Mouse (Mus musculus) E14TG2a.4 (cell line): ENCODE measurements around the gene Nrxn1.

Experiments used
- H3K27me3 ChIP-seq: 2 replicates; pipeline ENCODE4 v1.6.1; 2014; ENCODE audit warnings: low read length, control low read depth; ENCODE audit not compliant: insufficient read depth
- H3K36me3 ChIP-seq: 2 replicates; pipeline ENCODE4 v1.6.1; 2014; ENCODE audit warnings: low read length, control low read depth; ENCODE audit not compliant: insufficient read depth
- H3K4me1 ChIP-seq: replicated peaks from 2 replicates; pipeline ENCODE4 v1.6.1; 2014; ENCODE audit warnings: low read depth, low read length, control low read depth
- H3K4me3 ChIP-seq: replicated peaks from 2 replicates; pipeline ENCODE4 v1.5.1; 2014; ENCODE audit warnings: mild to moderate bottlenecking, low read length
- H3K9me3 ChIP-seq: 2 replicates; pipeline ENCODE4 v1.6.1; 2014; ENCODE audit warnings: low read length, control low read depth
- CTCF ChIP-seq: conservative IDR thresholded peaks from 2 replicates; pipeline ENCODE4 v1.5.1; 2014; ENCODE audit warnings: low read length
- NANOG ChIP-seq: IDR thresholded peaks from 2 replicates; pipeline ENCODE4 v1.6.1; 2014; ENCODE audit warnings: borderline replicate concordance, low read length, mixed read lengths
- POU5F1 ChIP-seq: IDR thresholded peaks from 2 replicates; pipeline ENCODE4 v1.6.1; 2014; ENCODE audit warnings: low read length, borderline replicate concordance

Nrxn1 gene

GRCm38 (mm10) chr17:90569877-90570276 is 523.0 kb downstream of the Nrxn1 start:
- H3K9me3 ChIP-seq = no peaks in the 10 kb centered on the region
- H3K4me1 ChIP-seq = no peaks in the 10 kb centered on the region
- H3K36me3 ChIP-seq = no peaks in the 10 kb centered on the region
- H3K4me3 ChIP-seq = no peak overlapping the region
- H3K27me3 ChIP-seq = no peaks in the 10 kb centered on the region
- TF ChIP-seq CTCF = no peak
- TF ChIP-seq NANOG = no peak
- no peak for TF ChIP-seq POU5F1

GRCm38 (mm10) chr17:90565186-90565585 is 527.7 kb downstream of the Nrxn1 start:
- Histone ChIP-seq H3K4me3 (no peak overlapping the region), H3K9me3 (no peaks in the 10 kb centered on the region), H3K4me1 (no peaks in the 10 kb centered on the region), H3K27me3 (no peaks in the 10 kb centered on the region), H3K36me3 (no peaks in the 10 kb centered on the region)
- no peak for TF ChIP-seq NANOG
- TF ChIP-seq CTCF = no peak
- no peak for TF ChIP-seq POU5F1

- no peaks in the 10 kb centered on the region for H3K27me3 ChIP-seq
- H3K9me3 ChIP-seq = no peaks in the 10 kb centered on the region
- no peaks in the 10 kb centered on the region for H3K36me3 ChIP-seq
- no peak overlapping the region for H3K4me3 ChIP-seq
- TF ChIP-seq NANOG (no peak), POU5F1 (no peak), CTCF (no peak)
- no peaks in the 10 kb centered on the region for H3K4me1 ChIP-seq
These were observed 536.5 kb downstream of the Nrxn1 start for GRCm38 (mm10) chr17:90556376-90556775.

- Histone ChIP-seq H3K4me1 (no peaks in the 10 kb centered on the region), H3K36me3 (no peaks in the 10 kb centered on the region), H3K9me3 (no peaks in the 10 kb centered on the region), H3K4me3 (no peak overlapping the region), H3K27me3 (no peaks in the 10 kb centered on the region)
- TF ChIP-seq CTCF (no peak), NANOG (no peak), POU5F1 (no peak)
These were observed 542.5 kb downstream of the Nrxn1 start for GRCm38 (mm10) chr17:90550415-90550814.

GRCm38 (mm10) chr17:90546806-90547205 is 546.1 kb downstream of the Nrxn1 start:
- Histone ChIP-seq H3K27me3 (no peaks in the 10 kb centered on the region), H3K4me1 (no peaks in the 10 kb centered on the region), H3K4me3 (no peak overlapping the region), H3K36me3 (no peaks in the 10 kb centered on the region), H3K9me3 (no peaks in the 10 kb centered on the region)
- TF ChIP-seq NANOG = no peak
- TF ChIP-seq POU5F1 = no peak
- TF ChIP-seq CTCF = no peak

GRCm38 (mm10) chr17:90544639-90545259 is 548.1 kb downstream of the Nrxn1 start:
- TF ChIP-seq POU5F1 (no peak), CTCF (no peak), NANOG (no peak)
- H3K4me1 ChIP-seq = no peaks in the 10 kb centered on the region
- no peaks in the 10 kb centered on the region for H3K27me3 ChIP-seq

GRCm38 (mm10) chr17:90543986-90544638 is 548.8 kb downstream of the Nrxn1 start:
- no peaks in the 10 kb centered on the region for H3K4me1 ChIP-seq
- H3K4me3 ChIP-seq = no peak overlapping the region
- H3K9me3 ChIP-seq = no peaks in the 10 kb centered on the region
- TF ChIP-seq CTCF = no peak
- no peak for TF ChIP-seq NANOG
- TF ChIP-seq POU5F1 = no peak
- no peaks in the 10 kb centered on the region for H3K36me3 ChIP-seq
- no peaks in the 10 kb centered on the region for H3K27me3 ChIP-seq

More at GRCm38 (mm10) chr17:90544639-90545259, 548.1 kb downstream of the Nrxn1 start:
- H3K4me3 ChIP-seq = no peak overlapping the region
- no peaks in the 10 kb centered on the region for H3K9me3 ChIP-seq
- no peaks in the 10 kb centered on the region for H3K36me3 ChIP-seq

- TF ChIP-seq CTCF (no peak), NANOG (no peak), POU5F1 (no peak)
- no peaks in the 10 kb centered on the region for H3K36me3 ChIP-seq
- H3K9me3 ChIP-seq = no peaks in the 10 kb centered on the region
- no peaks in the 10 kb centered on the region for H3K4me1 ChIP-seq
- no peaks in the 10 kb centered on the region for H3K27me3 ChIP-seq
- no peak overlapping the region for H3K4me3 ChIP-seq
These were observed 561.4 kb downstream of the Nrxn1 start for GRCm38 (mm10) chr17:90531443-90531842.
